Mouse (Mus musculus) retina, postnatal 1 day (tissue): ENCODE measurements at regions not wholly inside any gene's neighbourhood (a gene's known extent, or its start where the extent isn't known, plus 50 kb on each side); places are given as distances from the start of the nearest gene placed in this dataset.

ENCODE experiments used
- DNase-seq: peaks from one replicate; pipeline ENCODE4 v3.0.0-alpha.2; 2012

DNA sequence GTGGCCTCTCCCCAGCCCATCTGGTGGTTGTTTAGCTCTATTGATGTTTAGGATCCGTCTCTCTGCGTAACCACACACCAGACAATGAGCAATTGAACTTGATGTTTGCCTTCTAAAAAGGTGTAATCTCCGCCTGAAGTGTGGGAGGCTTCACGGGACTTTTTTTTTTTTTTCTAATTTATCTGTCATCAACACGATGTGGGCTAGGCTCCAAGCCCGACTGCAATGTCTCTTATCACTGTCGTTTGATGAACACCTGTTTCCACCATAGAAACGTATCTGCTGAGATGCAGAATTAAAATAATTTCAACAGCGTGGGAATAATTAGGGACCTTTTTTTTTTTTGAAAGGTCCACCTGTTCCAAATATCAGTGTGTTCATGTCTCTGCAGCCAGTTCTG lies 257.0 kb upstream of the Dnajc19 start:
- no peak for DNase-seq

DNA sequence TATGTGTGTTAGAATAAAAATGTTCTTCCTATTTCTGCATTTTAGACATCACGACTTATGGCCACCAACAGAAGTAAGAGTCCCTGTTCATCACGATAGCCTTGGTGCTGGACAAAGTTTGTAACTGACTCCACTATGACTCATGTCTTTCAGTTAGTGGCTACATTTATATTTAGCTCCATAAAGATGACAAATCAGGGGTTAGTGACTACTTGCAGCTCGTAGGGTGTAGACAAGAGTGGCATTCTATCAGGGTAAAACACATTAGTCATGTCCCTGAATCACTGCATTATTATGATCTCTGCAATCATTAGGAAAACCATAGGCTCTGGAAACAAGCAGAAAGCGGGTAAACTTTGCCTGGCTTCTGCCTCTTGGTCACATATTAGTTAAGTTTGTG lies 252.4 kb upstream of the Dnajc19 start:
- DNase-seq, result no peak

DNA sequence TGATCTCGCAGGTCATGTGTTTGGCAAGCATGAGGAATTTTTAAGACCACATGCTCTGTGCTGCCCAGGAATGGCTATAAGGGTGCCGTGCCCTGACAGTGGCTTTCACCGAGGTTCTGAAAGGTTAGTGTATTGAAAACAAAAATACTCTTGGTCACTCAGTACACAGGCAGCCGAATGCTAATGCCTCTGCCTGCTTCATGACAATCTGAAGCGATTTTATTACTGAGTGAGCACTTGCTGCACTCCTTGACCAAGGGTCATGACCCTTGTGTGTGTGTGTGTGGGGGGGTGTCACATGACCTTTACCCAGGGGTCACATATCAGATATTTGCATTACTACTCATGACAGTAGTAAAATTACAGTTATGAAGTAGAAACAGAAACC lies 250.8 kb upstream of the Dnajc19 start:
- DNase-seq, result no peak

DNA sequence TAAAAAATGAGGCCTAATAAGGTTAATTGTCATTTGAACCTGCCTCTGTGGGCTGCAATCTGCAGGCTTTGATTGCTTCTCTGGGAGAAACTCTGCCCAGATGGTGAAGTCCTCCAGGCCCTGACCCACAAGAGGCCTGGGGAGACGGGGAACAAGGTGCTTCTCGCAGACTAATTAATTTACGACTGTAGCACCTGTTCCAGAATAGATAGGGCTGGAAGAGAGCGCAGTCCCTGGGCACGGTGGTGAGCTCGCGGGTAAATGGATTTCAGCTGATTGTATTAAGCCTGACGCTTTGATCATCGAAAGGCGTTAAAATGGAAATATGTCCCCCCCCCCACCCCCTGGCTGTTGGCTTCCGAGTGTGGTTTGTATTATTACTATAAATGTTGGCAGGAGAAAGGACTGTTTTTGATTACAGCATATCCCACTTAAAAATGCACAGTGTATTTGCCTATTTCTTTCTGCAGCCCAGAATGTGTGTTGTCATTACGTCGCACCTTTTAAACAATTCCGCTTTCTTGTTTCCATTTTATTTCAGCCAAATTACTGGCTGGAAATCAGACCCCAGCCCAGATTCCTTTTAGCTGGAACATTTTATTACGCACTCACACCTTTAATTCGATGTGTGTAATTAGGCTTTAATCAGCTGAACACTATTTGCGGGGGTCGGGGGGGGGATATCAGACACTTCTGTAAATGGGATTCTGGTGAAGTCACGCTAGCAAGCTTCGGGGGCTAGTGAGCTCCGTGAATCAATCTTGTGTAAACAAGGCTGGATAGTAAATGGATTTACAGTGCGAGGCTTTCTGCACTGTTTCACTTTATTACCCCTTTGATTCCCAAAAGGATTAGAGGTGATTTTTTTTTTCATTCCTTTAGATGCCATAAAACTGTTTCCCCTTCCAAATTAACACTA lies 250.1 kb upstream of the Dnajc19 start:
- peak; percentile 37 for DNase-seq

DNA sequence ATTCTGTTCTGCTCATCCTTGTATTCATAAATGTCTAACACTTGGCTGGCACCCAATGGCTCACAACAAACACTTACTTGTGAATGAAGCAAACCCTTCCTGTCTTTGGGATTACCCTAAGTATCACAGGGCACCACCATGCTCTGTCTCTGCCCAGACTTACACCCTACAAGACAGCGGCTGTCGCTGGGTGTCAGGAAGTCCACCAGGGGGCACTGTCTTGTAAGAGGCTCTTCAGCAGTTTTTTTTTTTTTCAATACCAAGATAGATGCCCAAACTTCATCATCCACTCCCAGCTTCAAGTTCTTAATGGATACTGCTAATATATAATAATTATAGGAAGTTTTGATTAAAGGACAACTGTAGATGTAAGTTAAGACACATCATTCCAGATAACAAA lies 247.7 kb upstream of the Dnajc19 start:
- peak; percentile 84 for DNase-seq

DNA sequence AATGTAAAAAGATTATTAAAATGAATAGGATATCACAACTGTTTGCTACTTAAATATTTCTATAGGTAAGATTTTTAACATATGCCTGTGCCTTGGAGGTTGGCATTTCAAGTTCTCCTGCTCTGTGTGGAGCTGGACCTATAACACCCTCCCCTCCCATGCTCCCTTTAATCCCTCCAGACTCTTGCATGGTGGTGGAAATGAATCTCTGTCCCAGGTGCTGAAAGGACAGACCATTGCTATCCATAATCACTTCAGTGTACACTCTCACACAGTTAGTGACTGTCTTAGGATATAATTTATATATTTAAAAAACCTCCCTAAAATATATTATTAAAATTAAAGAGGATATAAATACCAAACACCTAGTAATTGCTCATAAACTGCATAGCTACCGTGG lies 244.5 kb upstream of the Dnajc19 start:
- DNase-seq, result no peak

DNA sequence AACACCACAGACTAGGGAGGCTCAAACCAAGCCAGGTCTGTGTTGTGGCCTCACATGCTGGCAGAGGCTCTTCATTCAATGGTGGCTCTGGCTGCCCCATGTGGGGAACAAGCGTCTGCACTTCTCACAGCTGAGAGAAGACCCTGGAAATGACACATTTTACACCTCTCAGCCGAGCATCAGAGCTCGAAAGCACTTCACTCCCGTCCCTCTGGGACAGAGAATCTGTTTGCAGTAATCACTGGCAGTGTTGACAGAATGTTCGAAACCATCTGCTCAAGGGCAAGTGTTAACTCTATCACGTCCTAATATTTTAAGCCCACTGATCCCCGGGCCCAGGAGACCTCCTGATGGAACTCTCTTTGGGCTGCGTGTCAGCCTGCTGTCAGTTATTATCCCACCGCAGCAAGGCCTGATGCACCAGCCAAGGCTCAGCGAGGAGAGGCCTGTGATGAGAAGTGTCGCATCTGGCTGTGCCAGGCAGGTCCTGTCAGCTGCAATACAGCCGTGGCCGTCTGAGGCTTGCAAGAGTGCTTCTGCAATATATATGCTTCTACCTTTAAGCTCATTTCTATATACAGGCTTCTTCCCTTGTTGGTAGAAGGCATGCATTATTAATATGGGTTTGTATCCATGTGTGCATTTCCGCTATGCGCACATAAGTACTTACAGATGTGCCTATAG lies 241.5 kb upstream of the Dnajc19 start:
- DNase-seq, result peak; percentile 78

DNA sequence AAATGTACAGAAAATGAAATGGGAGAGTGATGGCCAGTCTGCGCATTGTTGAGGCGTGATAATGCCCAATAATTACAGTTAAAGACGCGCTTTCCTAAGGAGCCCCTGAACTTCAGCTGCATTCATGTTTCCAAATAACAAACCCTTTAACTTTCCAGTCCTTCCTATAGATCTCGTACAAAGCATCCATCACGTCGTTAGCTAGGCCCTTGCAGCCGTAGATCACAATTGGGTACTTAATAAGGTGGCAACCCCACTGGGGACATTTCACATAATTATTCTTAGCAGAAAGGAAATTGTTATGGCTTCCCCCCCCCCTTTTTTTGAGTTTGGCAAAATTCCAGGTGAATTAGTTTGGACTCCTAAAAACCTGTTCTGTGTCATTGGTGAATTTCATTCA lies 233.7 kb upstream of the Dnajc19 start:
- DNase-seq, result no peak

DNA sequence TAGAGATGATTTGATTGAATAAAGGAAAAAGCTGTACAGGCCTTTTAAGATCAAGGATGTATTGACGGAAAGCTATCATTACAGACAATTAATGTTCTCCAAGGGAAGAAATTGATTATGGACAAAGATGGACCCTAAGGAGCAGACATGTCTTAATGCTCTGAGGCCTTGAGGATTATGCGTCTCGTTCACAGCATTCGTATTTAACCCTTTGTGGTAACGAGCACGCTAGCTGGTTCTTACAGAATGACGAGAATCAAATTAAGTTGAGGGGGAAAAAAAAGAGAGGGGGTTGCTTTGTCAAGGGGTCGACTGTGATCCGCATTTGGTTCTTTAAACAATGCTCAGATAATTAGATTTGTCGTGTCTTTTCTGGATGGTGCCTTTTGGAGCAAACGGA lies 233.3 kb upstream of the Dnajc19 start:
- DNase-seq, result peak; percentile 28

DNA sequence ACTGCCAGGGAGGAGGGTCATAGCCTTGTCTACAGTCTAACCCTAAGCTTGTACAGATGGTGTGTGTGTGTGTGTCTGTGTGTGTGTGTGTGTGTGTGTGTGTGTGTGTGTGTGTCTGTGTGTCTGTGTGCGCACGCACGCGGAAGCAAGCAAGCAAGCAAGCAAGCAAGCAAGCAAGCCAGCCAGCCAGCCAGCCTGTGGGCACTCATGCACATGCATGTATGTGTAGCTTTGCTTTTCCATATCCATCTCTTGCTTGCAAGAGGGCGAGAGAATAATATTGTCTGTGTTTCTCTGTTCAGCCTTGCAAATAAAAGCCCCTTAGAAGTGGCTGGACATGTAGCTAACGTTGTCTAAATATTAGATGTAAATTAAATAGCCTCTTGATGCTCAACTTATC lies 230.8 kb upstream of the Dnajc19 start:
- no peak for DNase-seq

DNA sequence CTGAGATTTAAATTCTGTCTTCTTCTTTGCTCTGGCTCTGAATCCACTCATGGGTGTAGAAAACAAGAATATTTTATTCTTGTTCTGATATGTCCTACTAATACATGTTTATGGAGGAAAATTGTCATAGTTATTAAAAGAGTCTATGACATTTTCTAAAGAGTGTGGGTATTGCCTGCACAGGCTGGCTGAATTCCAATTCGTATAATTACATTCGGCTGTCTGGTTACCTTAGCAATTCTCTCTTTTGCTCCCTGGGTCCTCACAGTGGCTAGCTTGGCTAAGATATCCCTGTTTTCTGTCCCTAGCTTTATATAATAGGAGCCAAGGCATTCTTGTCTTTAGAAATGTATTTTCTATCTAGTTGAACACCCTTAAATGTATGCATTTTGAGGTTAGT lies 218.5 kb upstream of the Dnajc19 start:
- no peak for DNase-seq

DNA sequence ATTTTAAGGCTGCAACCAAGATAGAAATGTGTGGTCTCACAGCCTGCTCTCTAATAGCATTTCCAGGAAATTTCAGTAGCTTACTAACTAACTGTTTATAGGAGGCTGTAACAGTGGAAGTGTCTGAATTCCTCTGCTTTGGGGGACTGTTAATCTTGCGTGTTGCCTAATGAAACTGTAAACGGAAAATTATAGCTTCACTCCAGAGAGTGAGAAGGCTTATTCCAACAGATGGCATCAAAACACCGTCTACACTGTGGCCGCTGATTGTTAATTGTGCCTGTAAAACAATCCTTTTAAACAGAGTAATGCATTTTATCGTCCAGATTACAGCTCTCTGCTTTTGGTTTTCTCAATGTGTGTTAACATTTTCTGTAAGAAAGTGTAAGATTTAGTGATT lies 206.7 kb upstream of the Dnajc19 start:
- DNase-seq, result no peak

DNA sequence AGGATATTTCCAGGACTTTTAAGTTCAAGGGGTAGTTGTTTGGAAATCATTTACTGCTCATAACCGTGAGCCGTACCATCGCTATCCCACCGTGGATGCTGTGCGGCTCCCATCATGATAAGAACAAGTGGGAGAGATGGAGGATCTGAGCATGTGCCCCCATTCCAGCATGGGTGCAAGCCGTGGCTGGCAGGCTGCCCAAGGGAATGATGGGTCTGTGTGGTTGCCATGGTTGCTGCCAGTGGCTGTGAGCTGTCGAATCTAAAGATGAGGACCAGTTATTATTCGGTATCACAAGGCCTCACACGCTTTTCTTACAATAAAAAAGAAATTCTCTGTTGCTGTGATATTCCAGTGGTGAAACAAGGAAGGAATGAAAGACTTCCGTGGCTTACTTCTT lies 189.0 kb upstream of the Dnajc19 start:
- no peak for DNase-seq

DNA sequence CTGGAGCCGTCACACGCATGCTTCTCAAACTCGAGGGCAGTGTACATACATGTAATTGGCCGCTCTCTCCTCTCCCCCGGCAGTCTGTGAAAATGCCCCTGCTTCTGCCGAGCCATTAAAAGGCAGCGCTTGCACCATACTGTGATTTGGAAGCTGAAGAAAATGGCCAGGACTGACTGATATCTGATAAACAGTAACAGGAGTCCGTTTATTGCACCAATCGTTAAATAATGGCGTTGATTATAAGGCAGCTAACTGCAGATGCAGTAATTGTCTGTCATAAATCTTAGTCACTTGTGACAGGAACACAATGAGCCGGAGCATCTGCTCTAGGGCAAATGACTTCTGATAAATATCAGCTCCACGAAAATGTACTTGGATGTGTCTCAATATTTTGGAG lies 185.3 kb upstream of the Dnajc19 start:
- DNase-seq, result peak; percentile 13

DNA sequence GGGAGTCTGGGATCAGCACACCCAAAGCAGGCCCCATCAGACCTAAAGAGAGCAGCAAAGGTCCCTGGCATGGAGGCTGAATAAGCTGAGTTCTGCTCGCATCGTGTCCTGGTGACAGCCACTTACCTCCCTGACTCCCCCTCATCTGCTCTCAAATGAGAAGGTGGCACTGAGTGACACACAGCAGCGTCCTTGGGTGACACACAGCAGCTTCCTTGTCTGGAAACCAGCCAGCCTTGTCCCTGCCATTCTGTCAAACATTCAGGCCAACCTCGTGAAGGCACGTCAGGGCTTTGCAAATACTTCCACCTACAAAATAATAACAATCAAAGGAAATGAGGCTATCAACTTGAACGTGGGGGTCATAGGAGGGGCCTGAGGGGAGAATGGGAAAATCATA lies 183.7 kb upstream of the Dnajc19 start:
- DNase-seq, result no peak

DNA sequence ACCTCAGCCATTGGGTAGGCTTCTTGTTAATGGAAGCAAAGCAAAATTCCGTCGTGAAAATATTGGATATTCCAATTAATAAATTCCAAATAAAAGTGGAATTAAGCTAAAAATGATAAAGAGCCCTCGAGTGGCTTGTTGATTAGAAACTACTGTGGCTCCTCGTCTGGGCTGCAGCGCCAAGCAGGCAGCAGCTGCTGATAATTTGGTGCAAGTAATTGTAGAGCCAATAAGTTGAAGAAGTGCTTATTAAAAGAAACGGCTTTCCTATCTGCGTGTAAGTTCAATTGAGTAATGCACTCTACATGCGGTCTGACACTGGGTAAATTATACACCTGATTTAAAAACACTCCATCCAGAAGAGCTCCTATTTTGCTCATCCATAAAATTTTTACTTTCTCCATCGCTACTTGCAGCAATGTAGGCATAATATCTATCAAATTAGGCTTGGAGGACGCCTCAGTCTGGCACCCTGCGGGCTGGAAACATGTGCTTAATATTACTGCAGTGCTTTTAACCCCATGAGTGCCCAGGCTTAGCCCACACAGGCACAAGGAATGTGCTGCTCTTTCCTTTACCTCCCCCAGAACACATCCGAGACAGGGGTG lies 171.7 kb upstream of the Dnajc19 start:
- peak; percentile 54 for DNase-seq

DNA sequence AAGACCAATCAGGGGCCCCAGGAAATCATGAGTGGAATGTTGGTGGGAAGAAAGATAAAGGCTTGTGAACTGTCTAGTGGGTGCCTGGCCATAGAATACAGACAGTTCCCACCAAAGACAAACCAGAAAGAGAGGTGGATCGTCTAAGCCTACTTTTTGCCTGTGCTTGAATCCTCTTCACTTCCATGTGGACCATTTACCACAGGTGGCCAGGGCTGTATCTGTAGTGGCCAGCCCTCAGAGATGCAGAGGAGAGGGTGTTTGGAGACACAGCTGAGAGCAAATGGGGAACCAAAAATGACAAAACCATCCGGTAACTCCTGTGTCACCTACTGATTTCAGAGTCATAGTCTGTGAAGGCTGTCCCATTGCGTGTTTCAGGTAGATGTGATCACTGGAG lies 161.0 kb upstream of the Dnajc19 start:
- no peak for DNase-seq

DNA sequence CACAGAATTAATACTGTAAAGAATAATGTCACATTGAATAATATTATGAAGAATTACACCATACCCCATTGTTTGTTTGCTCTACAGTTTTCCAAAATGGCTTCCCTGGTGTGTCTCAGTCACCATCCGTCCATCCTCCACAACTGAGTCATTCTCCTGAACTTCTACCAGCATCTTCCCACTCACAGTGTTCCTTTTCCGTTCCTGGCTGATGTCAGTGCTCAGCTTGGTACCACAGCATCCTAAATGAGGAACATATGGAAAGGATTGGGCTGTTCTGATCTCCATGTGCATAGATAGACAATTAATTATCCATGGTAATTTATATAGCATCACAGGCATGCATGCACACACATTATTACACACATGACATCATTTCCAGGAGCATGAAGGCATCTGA lies 158.9 kb upstream of the Dnajc19 start:
- DNase-seq, result no peak

DNA sequence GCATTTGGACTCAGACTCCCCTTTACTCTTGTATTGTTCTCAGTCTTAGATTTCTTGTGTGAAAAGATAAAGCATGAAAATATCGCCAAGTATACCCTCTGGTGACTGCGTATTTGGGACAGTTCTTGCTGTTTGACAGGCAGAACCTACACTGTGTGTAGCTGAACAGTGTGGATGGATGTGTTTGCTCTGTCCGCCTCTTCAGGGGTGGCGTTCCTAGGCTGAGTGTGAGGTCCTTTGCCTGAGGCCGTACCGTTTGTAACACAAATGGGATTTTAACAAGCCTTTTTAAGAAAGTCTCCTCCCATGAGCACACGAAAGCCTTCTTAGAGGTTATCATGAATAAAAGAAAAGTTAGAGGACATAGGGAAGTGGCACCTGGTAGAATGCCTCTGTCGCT lies 153.3 kb upstream of the Dnajc19 start:
- no peak for DNase-seq

DNA sequence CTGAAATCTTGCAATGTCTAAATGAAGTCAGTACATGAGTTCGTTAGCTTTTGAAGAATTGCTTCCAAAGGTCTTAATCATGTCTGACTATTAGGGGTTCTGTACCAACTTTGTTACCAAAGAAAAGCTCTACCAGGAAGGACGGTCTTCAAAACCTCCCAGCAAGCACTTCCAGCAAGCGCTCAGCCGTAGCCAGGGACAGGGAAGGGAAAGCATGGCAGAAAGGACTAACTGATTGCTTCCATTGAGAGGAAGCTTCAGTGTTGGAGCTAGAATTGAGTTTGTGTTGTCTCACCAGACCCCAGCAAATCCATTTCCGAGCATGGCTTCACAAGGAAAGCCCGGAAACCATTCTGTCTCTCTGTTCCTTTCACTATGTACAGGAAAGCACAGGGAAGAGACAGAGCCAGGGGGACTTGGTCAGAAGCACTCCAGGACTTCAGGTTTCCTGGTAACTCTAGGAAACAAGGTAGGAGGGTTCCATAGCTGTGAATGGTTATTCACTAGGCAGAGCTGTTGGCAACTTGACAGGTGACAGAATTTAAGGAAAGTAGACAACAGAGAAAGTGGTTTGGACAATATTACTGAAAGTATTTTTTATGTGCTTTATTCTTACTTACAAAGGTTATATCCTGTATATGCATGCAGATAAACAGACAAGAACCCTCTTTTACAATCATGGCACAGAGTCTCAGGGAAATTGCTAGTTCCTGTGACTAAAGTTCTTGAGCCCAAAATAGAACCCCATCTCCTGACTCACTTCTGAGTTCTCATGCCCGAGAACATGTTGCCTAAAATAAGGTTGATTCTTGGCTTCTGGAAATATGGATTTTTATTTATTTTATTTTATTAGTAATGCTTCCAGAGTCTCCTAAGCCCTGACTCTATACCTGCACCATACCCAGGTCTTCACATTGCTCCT lies 151.5 kb upstream of the Dnajc19 start:
- no peak for DNase-seq

DNA sequence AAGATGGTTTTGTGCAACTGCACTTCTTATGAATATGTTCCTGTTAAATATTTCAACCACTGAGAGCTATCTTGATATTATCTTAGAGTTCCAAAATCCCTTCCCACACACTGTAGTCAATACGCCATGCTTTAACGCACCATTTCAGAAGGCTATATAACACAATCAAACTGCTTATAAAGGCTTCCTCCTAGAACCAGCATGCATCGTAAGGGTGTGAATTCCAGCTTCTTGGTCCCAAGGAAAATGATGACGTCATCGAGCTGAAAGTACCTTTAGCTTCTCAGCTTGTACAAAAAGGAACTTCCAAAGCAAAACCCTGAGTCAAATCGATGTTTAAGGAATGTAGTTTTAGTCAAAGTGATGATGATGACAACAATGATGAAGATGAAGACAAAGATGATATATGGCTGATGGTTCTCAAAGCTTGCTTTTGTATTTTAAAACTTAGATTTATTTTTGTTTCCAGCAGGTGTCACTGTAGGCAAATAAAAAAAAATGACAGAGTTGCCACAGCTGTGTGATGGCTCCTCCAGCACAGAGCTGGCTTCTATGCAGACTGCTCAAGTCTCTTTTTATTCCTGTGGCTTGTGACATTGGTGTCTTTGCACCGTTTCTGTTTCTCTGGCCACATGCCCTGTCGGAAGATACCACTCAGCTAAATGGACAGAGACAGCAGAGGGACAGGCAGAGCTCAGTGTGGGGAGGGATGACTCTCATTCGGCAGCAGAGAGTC lies 150.6 kb upstream of the Dnajc19 start:
- peak; percentile 78 for DNase-seq

DNA sequence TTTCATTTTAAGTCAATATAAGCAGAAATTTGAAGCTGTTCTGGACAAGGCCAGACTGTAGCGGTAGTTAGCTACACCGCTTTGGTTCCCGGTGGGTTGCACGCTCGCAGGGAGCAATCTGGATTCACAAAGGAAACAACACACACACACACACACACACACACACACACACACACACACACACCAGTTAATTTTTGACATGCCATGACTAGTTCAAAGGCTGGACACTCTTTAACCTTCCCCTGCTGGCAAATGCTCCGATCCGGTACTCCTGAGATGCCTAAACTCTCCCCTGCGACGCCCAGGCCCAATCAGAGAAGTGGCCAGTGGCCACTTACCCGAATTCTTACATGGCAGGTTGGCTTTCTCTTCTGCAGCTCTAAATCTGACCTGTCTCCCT lies 141.2 kb upstream of the Dnajc19 start:
- no peak for DNase-seq
